Mouse (Mus musculus) heart, postnatal 10 days (tissue): ENCODE results near the gene Lemd2. TPM values are rescaled to one million over a fixed set of nuclear protein-coding genes. Genes with fewer than 3 reads are reported as not detected.

Experiments used
- DNase-seq, 2 experiments: peaks; one replicate each; pipeline ENCODE4 v3.0.0; 2021
- intact Hi-C: fragments of 180-260 bp; cut with DNase I; formaldehyde crosslinking; loops from one replicate; pipeline ENCODE4 v1.15.1; 2025
- total RNA-seq, 2 experiments: library from RNA; stranded (reverse); gene quantifications; 2 replicates each; pipeline ENCODE4 v1.2.3; 2021

The Lemd2 gene
- total RNA-seq, 2 experiments from 2014 or later: 32.3 to 32.6 TPM

DNA sequence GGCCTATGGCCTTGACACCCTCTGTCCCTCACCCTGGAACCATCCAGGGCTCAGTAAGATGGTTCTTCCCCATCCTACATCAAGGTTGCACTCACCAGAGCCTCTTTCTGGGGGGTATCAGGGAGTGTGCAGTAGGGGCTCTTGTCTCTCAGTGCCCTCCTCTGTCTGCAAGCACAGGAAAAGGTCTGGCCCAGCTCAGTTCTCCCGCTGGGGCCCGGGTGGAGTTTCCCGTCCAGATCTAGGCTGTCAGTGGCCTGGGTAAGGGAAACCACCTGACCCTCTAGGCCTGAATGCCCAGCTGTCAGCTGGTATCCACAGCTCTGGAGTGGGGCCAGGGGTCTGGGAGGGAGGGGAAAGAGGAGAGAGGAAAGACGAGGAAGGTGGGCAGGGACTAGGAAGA lies 36.7 kb downstream of the Lemd2 start, which contains the start of gene Ip6k3:
TSS of gene Ip6k3 (minus strand) at position 251 of the 400 bp plus-strand sequence.
- intact Hi-C loops: loop anchor here (2.0 kb wide), 1 partner anchor 13 kb away; no protein-coding TSS in a partner anchor
- DNase-seq: peak; percentile 75 to 78

DNA sequence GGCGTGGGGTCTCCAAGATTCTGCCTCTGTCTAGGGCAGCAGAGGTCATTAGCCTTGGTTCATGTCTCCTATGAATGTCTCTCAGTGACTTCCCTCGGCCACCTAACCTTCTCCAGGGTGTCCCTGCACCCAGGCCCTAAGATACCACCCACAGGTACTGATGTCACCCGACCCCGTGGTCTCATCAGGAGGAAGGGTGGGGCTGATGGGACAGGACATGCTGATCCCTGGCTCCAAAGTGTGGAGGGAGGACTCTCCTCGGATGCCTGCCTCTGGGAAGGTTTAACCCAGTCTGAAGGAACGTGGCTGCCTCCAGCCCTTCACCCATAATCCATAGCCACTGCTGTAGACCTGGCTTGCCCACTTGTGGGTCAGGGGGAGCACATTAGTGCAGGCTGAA lies 37.4 kb downstream of the Lemd2 start:
- DNase-seq: no peak
- intact Hi-C loops: loop anchor here (2.0 kb wide), 1 partner anchor 14 kb away; no protein-coding TSS in a partner anchor

DNA sequence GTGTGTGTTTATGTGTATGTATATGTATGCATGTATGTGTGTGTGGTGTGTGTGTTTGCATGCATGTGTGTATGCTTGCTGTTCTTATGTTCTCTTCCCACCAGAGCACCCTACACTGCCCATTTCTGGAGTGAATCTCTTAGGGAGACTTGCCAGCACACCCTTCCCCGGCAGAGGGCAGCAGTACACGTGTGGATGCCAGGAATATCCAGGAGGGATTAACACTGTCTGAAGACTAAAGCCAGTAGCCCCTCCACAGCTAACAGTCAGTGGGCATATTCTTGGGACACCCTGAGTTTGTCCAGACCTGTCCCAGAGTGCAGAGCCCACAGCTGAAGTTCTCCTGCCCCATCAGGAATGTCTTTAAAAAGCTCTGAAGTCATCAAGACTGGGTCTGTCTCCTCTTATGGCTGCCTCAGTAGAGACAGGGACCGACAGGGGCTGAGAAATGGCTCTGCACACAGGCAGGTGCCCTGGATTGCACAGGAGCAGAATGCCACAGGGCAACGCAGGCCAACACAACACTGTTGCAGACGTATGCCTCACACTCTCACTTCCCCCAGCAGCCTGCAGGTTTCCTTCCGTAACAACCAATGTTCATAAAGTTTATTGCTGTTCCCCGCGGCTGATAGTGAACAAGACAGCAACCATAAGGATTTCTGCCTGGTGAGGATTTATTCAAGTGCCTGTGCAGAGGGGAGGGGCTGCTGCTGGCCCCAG lies 39.1 kb downstream of the Lemd2 start:
- DNase-seq: peak; percentile 52 to 79
- intact Hi-C loops: no loop called here

DNA sequence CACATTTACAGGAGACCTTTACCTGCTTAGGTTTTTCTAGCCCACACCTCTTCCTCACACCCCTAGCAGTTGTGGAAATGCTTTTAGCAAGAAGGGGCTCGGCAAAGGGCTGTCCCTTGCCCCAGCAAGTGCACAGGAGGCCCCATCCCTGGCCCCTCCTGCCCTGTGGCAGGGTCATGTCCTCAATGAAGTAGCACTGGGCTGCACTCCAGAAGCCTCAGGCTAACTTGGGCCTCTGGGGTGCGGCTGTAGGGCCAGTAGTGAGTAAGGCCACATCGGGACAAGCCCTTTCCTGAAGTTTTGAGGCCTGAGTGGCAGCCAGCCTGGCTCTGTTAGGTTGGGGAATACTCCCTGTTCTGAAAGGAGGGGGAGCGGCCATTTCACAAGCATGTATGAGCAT lies 43.4 kb downstream of the Lemd2 start:
- intact Hi-C loops: no loop called here
- DNase-seq: peak; percentile 90 to 91

DNA sequence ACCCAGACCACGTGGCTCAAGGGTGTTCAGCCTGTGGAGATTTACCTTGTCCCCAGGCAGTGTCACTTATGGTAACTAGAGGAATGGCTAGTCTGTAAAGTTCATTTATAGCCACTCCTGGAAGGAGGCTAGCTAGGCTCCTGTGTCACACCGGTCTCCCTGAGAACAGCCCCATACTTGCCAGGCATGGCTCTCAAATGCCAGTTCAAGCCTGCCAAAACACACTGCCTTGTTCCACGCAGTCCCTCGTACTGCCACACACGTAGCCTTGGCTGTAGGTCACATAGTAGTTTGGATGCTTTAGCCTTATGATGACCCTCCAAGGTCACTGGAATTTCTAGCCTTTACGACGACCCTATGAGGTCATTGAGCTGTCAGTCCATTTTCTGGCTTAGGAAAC lies 45.1 kb downstream of the Lemd2 start:
- DNase-seq: no peak
- intact Hi-C loops: no loop called here

DNA sequence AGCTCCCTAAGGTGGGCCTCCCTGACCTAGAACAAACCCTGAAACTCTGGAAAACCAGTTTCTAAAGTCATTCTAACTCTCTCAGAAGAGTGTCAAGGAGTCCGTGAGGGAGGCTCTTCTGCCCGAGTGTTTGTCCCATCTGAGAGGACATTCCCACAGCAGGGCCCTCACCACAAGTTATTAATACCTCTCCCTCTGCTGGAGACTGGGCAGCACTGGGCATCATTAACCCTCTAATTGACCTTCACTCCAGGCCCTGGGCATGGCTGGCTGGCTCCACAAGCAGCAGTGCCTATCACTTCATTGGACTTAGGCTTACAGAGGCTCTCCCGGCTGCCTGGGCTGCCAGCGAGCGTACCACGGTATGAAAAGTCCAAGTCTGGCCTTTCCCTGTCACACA lies 45.8 kb downstream of the Lemd2 start:
- peak; percentile 66 to 70 for DNase-seq
- intact Hi-C loops: no loop called here

DNA sequence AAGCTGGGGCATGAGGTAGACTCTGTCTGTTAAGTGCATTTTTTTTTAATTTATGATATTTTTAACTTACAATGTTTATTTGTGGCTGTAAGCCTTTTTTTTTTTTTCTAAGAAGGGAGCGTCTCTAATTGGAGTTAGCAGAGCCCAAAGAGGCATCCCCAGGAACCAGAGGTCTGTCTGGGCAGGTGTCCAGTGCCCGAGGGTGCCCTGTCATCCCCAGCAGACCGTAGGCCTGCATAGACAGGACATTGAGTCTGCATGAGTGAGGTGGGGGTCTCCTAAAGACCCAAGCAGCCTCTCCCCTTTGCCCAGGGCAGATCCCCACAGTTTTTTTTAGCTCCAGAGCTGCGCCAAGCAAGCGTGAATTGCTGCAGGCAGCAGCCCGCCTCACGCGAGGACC lies 48.5 kb downstream of the Lemd2 start:
- intact Hi-C loops: no loop called here
- DNase-seq: no peak

DNA sequence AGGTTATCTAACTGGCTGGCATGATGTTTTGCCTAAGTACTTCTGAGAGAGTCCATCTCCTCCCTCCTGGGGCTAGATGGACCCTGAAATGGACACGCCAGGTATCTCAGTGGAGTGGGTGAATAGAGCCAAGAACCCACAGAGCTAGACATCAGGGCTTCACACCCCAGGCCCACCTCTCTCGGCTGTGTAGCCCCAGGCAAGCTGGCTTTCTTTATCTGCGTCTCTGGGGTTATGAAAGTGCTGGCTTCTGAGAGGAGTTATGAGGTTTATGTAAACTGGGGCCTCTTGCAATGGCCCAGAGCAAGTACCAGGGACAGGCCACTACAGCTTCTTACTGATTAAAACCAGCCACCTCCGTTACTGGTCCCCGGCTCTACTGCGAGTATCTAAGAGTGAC lies 49.4 kb downstream of the Lemd2 start:
- no peak for DNase-seq
- intact Hi-C loops: no loop called here

DNA sequence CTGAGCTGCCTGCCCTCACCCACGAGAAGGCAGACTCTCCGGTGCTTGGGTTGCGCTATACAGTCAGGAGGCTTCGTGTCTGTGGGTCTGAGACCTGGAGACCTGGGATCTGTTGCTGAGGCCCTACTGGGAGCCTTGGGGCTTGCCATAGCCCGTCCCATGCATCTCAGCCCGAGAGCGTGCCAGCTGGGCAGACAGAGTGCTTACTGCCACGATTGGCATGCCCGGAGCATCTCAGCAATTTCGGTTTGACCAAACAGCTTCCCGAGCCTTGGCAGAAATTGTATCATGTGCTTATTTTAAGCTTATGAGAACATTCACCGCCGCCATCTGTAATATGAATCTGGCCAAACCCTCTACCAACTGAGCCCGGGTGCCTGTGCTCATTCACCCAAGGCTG lies 50.0 kb downstream of the Lemd2 start:
- DNase-seq: peak; percentile 81 to 86
- intact Hi-C loops: no loop called here

DNA sequence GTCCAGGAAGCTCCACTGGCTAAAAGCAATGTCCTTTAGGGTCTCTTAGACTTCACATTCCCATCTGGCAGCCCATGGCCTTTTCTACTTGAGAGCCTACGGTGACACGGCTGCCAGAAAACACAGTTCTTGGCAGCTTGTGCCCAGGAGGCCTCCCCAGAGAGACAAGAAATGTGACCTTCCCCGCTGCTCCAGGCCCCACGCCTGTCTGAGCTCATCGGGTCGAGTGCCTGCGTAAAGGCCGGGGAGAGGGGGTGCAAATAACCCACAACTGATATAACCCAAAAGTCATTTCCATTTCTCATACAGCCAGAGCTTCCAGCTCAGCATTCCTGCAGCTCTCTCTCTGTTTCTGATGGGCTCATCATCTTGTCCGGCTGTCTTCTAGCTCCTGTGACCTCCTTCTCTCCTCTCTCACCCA lies 50.5 kb downstream of the Lemd2 start:
- intact Hi-C loops: no loop called here
- DNase-seq: peak; percentile 83 to 86

DNA sequence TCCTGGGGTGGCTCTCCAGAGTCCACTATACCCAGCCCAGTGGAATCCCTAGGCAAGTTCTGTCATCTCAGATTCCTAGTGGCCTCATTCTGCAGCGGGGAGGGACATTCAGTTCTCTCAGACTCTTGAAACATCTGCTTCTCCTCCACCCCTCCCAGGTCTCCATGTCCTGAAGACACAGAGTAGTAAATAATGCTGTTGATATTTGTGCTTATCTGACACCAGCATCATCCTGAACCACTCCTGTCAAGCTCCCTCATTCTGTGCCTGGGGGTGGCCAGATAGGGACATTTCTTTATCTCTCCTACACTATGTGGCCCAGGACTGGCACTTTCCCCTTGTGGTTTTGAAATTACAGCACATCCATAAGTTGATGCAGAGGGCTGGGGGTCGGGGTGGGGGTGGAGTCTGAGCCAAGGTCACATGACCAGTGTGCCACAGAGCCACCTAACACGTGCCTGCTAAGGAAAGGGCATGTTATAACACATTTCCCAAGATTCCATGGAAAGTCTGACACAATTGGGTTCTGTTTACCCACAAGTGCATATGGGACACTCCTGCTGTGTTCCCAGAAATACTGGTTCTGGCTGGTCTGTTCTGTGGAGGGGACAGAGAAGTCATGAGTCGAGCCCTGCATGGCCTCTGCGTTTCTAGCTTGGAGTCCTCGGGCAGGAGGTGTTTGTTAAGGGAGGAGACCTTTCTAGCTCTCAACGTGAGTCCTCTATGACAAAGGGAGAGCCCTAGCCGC lies 51.1 kb downstream of the Lemd2 start:
- no peak for DNase-seq
- intact Hi-C loops: no loop called here

DNA sequence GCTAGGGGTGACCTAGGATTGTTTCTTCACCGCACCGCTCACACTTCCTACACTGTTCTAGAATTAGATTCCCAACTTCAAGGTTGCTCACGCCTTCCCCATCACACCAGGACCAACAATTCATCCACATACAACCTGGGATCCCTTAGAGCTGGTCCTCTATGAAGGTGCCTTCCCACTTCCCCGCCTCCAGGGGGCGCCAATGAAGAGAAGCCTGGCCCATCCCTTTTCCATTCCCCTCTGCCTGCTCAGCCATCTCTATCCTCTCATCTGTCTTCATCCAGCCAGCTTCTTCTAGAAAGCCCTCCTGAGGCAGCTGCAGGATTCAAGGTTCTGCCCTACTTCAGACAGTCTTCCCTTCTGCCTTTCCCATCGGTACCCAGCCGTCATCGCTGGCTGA lies 52.9 kb downstream of the Lemd2 start:
- peak in 1 of 2 experiments; percentile 64 for DNase-seq
- intact Hi-C loops: no loop called here

DNA sequence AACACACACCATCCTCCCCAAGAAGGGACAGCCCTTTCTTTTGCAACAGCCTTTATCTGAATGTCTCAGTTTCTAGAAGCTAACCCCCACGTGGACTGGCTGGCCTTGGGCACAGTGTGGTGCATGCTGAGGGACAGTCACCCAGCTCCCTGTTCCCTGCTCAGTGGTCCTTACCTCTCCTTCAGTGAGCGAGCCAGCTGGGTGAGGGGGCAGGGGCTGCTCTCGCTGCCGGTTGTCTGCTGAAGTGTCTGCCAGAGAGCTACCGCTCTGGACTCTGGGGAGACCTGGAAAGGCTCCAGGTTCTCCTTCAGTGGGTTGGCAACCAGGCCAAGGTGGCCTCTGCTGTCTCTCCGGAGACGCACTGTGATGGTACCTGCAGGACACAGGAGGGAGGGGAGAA lies 53.4 kb downstream of the Lemd2 start:
- intact Hi-C loops: no loop called here
- peak in 1 of 2 experiments; percentile 59 for DNase-seq

DNA sequence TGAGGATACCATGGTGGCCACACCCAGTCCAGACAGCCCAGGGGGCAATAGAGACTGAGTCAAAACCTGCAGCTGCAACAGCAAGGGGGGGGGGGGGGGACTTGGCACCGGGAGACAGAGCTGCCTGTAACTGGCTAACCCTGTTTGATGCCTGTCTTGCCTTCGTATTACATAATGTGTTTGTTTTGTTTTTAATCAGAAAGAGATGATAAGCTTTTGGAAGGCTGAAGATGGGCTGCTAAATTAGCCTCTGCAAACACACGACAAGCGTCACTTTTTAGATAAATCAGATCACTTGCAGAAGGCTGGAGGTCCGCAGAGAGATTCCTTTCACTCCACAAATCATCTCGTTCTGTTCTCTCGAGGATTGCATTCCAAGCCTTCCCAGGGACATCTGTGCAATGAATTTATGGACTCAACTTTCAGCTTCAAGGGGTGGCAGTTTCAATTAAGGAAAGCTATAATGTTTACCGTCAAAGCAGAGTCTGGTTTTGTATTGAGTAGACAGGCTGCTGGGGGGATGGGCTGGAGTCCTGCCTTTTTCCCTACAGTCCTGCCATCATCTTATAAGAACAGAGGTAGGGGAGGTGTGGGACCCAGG lies 57.8 kb downstream of the Lemd2 start:
- intact Hi-C loops: no loop called here
- no peak for DNase-seq

DNA sequence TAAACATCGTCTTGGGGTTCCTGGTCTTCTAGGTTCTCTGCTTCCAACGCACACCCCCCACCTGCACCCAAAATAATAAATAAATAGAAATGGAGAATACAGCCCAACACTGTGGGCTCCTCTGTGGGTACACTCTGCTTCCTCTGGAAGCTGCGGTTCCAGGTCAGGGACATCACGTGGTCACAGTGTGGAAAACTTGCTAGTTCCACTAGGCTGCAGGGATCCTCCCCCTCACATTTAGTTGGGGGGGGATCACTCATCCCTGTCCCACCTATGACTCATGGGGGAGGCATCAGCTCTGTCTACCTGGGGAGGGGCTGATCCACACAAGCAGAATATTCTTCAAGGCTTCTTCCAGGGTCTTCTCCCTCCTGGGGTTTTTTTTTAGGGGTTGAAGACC lies 60.1 kb downstream of the Lemd2 start:
- intact Hi-C loops: no loop called here
- no peak for DNase-seq

DNA sequence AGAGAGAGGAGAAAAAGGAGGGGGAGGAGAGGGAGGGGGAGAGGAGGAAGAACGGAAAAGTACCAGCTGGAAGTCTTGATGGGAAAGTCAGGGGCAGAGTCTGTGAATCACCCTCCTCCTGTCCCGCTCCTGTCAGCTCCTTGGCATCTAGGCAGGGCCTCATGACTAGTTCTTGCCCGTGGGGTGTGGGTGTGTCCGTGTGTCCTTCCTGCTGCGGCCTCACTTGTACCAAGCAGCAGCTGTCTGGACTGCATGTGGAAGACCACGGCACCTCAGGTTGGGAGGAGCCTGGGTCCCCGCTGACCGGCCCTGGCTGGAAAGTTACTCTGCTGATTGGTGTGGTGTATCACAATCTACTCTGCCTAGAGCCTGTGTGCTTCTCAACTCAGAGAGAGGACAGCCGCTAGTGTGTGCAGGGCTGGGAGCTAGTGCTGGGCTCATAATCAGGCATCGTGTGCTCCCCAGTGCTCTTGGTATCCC lies 62.3 kb downstream of the Lemd2 start:
- intact Hi-C loops: no loop called here
- DNase-seq: peak in 1 of 2 experiments; percentile 55

DNA sequence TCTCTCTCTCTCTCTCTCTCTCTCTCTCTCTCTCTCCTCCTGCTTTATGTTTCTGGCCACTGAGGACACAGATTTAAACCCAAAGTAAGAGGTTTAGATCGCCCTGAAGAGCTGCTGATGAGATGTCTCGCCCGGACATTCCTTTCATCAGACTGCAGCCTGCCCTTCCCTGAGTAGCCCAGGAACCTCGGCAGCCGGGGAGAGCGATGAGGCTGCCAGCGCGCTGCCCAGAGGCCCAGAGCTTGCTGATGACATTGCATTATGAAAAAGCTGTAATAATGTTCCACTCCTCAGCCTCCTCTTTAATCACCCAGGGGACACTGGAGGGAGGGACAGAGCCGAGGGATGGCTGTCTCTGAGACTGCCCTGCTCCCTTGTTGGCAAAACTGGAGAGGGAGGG lies 64.0 kb downstream of the Lemd2 start:
- intact Hi-C loops: no loop called here
- no peak for DNase-seq
